Mouse (Mus musculus): ENCODE data around the gene Slain1. TPM values are rescaled to one million over a fixed set of nuclear protein-coding genes. Genes with fewer than 3 reads are reported as not detected.

The Slain1 gene
- polyA plus RNA-seq, 1 experiment from 2014 or later, result 0.49 TPM

GRCm38 (mm10) chr14:103643933-103644332 is 6.1 kb upstream of the Slain1 start:
- Histone ChIP-seq H3K27ac (ENCODE audit: low read depth, low read length) (no peak overlapping the region), H3K4me3 (ENCODE audit: low read depth, low read length) (no peak overlapping the region), H3K4me1 (replicated peaks; ENCODE audit: control insufficient read depth, insufficient read depth, low read length) (no peaks in the 10 kb centered on the region), H3K9ac (ENCODE audit: low read depth, low read length) (no peak overlapping the region), H3K9me3 (ENCODE audit: control insufficient read depth, low read length) (no peaks in the 10 kb centered on the region), H3K36me3 (ENCODE audit: control insufficient read depth, insufficient read depth, low read length) (no peaks in the 10 kb centered on the region), H3K27me3 (replicated peaks; ENCODE audit: control insufficient read depth, insufficient read depth, low read length) (no peaks in the 10 kb centered on the region), H3K4me2 (no peak overlapping the region)
- WGBS, result 79% methylated on average over 3 of the region's 3 CpGs
- DNase-seq (ENCODE audit: low spot score), result no peak
- no peak for ATAC-seq (replicated peaks; ENCODE audit: low FRiP score)

- 83% methylated on average over 2 of the region's 2 CpGs for WGBS
- Histone ChIP-seq H3K27ac (ENCODE audit: low read depth, low read length) (no peak overlapping the region), H3K4me3 (ENCODE audit: low read depth, low read length) (no peak overlapping the region), H3K4me1 (replicated peaks; ENCODE audit: control insufficient read depth, insufficient read depth, low read length) (no peaks in the 10 kb centered on the region), H3K9me3 (ENCODE audit: control insufficient read depth, low read length) (no peaks in the 10 kb centered on the region), H3K4me2 (no peak overlapping the region), H3K9ac (ENCODE audit: low read depth, low read length) (no peak overlapping the region), H3K27me3 (replicated peaks; ENCODE audit: control insufficient read depth, insufficient read depth, low read length) (peaks cover 9% of the 10 kb centered on the region), H3K36me3 (ENCODE audit: control insufficient read depth, insufficient read depth, low read length) (no peaks in the 10 kb centered on the region)
- no peak for ATAC-seq (replicated peaks; ENCODE audit: low FRiP score)
- DNase-seq (ENCODE audit: low spot score), result no peak
Observed at GRCm38 (mm10) chr14:103647981-103648380, 2.0 kb upstream of the Slain1 start.

GRCm38 (mm10) chr14:103648623-103649255 is 1.3 kb upstream of the Slain1 start:
- Histone ChIP-seq H3K4me3 (ENCODE audit: low read depth, low read length) (no peak overlapping the region), H3K27me3 (replicated peaks; ENCODE audit: control insufficient read depth, insufficient read depth, low read length) (peaks cover 9% of the 10 kb centered on the region), H3K4me1 (replicated peaks; ENCODE audit: control insufficient read depth, insufficient read depth, low read length) (no peaks in the 10 kb centered on the region), H3K36me3 (ENCODE audit: control insufficient read depth, insufficient read depth, low read length) (no peaks in the 10 kb centered on the region), H3K9ac (ENCODE audit: low read depth, low read length) (no peak overlapping the region), H3K9me3 (ENCODE audit: control insufficient read depth, low read length) (no peaks in the 10 kb centered on the region), H3K4me2 (no peak overlapping the region), H3K27ac (ENCODE audit: low read depth, low read length) (no peak overlapping the region)
- no peak for ATAC-seq (replicated peaks; ENCODE audit: low FRiP score)
- 54% methylated on average over 12 of the region's 12 CpGs for WGBS
- no peak for DNase-seq (ENCODE audit: low spot score)

- DNase-seq (ENCODE audit: low spot score) (no peak), ATAC-seq (replicated peaks; ENCODE audit: low FRiP score) (no peak)
- H3K36me3 ChIP-seq (ENCODE audit: control insufficient read depth, insufficient read depth, low read length), result no peaks in the 10 kb centered on the region
- no peak overlapping the region for H3K27ac ChIP-seq (ENCODE audit: low read depth, low read length)
- no peaks in the 10 kb centered on the region for H3K9me3 ChIP-seq (ENCODE audit: control insufficient read depth, low read length)
- WGBS, result 62% methylated on average over 4 of the region's 4 CpGs
- H3K4me1 ChIP-seq (replicated peaks; ENCODE audit: control insufficient read depth, insufficient read depth, low read length), result no peaks in the 10 kb centered on the region
- H3K9ac ChIP-seq (ENCODE audit: low read depth, low read length), result no peak overlapping the region
- H3K27me3 ChIP-seq (replicated peaks; ENCODE audit: control insufficient read depth, insufficient read depth, low read length), result peaks cover 9% of the 10 kb centered on the region
- no peak overlapping the region for H3K4me3 ChIP-seq (ENCODE audit: low read depth, low read length)
- H3K4me2 ChIP-seq, result no peak overlapping the region
Observed at GRCm38 (mm10) chr14:103649302-103649701, 726 bp upstream of the Slain1 start.

GRCm38 (mm10) chr14:103650413-103651101 is 529 bp downstream of the Slain1 start:
- DNase-seq (ENCODE audit: low spot score), result peak; percentile 59
- no peaks in the 10 kb centered on the region for H3K9me3 ChIP-seq (ENCODE audit: control insufficient read depth, low read length)
- peak overlapping the region; percentile 100 for H3K4me2 ChIP-seq
- no peak overlapping the region for H3K27ac ChIP-seq (ENCODE audit: low read depth, low read length)
- peak; percentile 66 for ATAC-seq (replicated peaks; ENCODE audit: low FRiP score)
- under 1% methylated on average over 67 of the region's 67 CpGs for WGBS
- H3K4me1 ChIP-seq (replicated peaks; ENCODE audit: control insufficient read depth, insufficient read depth, low read length), result no peaks in the 10 kb centered on the region
- peaks cover 9% of the 10 kb centered on the region for H3K27me3 ChIP-seq (replicated peaks; ENCODE audit: control insufficient read depth, insufficient read depth, low read length)
- H3K36me3 ChIP-seq (ENCODE audit: control insufficient read depth, insufficient read depth, low read length), result no peaks in the 10 kb centered on the region
- peak overlapping the region; percentile 75 for H3K4me3 ChIP-seq (ENCODE audit: low read depth, low read length)
- peak overlapping the region; percentile 61 for H3K9ac ChIP-seq (ENCODE audit: low read depth, low read length)

GRCm38 (mm10) chr14:103651106-103651505 is 1.1 kb downstream of the Slain1 start:
- Histone ChIP-seq H3K4me2 (peak overlapping the region; percentile 100), H3K27ac (ENCODE audit: low read depth, low read length) (no peak overlapping the region), H3K36me3 (ENCODE audit: control insufficient read depth, insufficient read depth, low read length) (no peaks in the 10 kb centered on the region), H3K4me3 (ENCODE audit: low read depth, low read length) (peak overlapping the region; percentile 75), H3K27me3 (replicated peaks; ENCODE audit: control insufficient read depth, insufficient read depth, low read length) (peaks cover 9% of the 10 kb centered on the region), H3K9me3 (ENCODE audit: control insufficient read depth, low read length) (no peaks in the 10 kb centered on the region), H3K9ac (ENCODE audit: low read depth, low read length) (no peak overlapping the region; the same call in 1 of the 2 replicates), H3K4me1 (replicated peaks; ENCODE audit: control insufficient read depth, insufficient read depth, low read length) (no peaks in the 10 kb centered on the region)
- 8% methylated on average over 11 of the region's 11 CpGs for WGBS
- ATAC-seq (replicated peaks; ENCODE audit: low FRiP score) (no peak), DNase-seq (ENCODE audit: low spot score) (no peak)

GRCm38 (mm10) chr14:103651562-103651961 is 1.5 kb downstream of the Slain1 start:
- Histone ChIP-seq H3K27me3 (replicated peaks; ENCODE audit: control insufficient read depth, insufficient read depth, low read length) (peaks cover 9% of the 10 kb centered on the region), H3K4me3 (ENCODE audit: low read depth, low read length) (no peak overlapping the region), H3K9me3 (ENCODE audit: control insufficient read depth, low read length) (no peaks in the 10 kb centered on the region), H3K4me2 (peak overlapping the region; percentile 100; the same call in 1 of the 2 replicates), H3K4me1 (replicated peaks; ENCODE audit: control insufficient read depth, insufficient read depth, low read length) (no peaks in the 10 kb centered on the region), H3K36me3 (ENCODE audit: control insufficient read depth, insufficient read depth, low read length) (no peaks in the 10 kb centered on the region), H3K27ac (ENCODE audit: low read depth, low read length) (no peak overlapping the region), H3K9ac (ENCODE audit: low read depth, low read length) (no peak overlapping the region)
- 62% methylated on average over 2 of the region's 2 CpGs for WGBS
- ATAC-seq (replicated peaks; ENCODE audit: low FRiP score) (no peak), DNase-seq (ENCODE audit: low spot score) (no peak)

- H3K9ac ChIP-seq (ENCODE audit: low read depth, low read length), result no peak overlapping the region
- H3K36me3 ChIP-seq (ENCODE audit: control insufficient read depth, insufficient read depth, low read length), result no peaks in the 10 kb centered on the region
- no peaks in the 10 kb centered on the region for H3K9me3 ChIP-seq (ENCODE audit: control insufficient read depth, low read length)
- H3K27me3 ChIP-seq (replicated peaks; ENCODE audit: control insufficient read depth, insufficient read depth, low read length), result peaks cover 9% of the 10 kb centered on the region
- WGBS, result 79% methylated on average over 5 of the region's 5 CpGs
- no peak for DNase-seq (ENCODE audit: low spot score)
- no peak overlapping the region for H3K27ac ChIP-seq (ENCODE audit: low read depth, low read length)
- no peak for ATAC-seq (replicated peaks; ENCODE audit: low FRiP score)
- no peaks in the 10 kb centered on the region for H3K4me1 ChIP-seq (replicated peaks; ENCODE audit: control insufficient read depth, insufficient read depth, low read length)
- H3K4me2 ChIP-seq, result no peak overlapping the region
- no peak overlapping the region for H3K4me3 ChIP-seq (ENCODE audit: low read depth, low read length)
Observed at GRCm38 (mm10) chr14:103652524-103652923, 2.5 kb downstream of the Slain1 start.

GRCm38 (mm10) chr14:103653800-103654199 is 3.8 kb downstream of the Slain1 start:
- no peak for ATAC-seq (replicated peaks; ENCODE audit: low FRiP score)
- H3K4me2 ChIP-seq, result no peak overlapping the region
- 60% methylated on average over 5 of the region's 5 CpGs for WGBS

More at GRCm38 (mm10) chr14:103653800-103654199, 3.8 kb downstream of the Slain1 start:
- Histone ChIP-seq H3K4me3 (ENCODE audit: low read depth, low read length) (no peak overlapping the region), H3K27ac (ENCODE audit: low read depth, low read length) (no peak overlapping the region), H3K9ac (ENCODE audit: low read depth, low read length) (no peak overlapping the region), H3K9me3 (ENCODE audit: control insufficient read depth, low read length) (no peaks in the 10 kb centered on the region), H3K36me3 (ENCODE audit: control insufficient read depth, insufficient read depth, low read length) (no peaks in the 10 kb centered on the region), H3K27me3 (replicated peaks; ENCODE audit: control insufficient read depth, insufficient read depth, low read length) (peaks cover 9% of the 10 kb centered on the region), H3K4me1 (replicated peaks; ENCODE audit: control insufficient read depth, insufficient read depth, low read length) (no peaks in the 10 kb centered on the region)
- no peak for DNase-seq (ENCODE audit: low spot score)
